Mouse (Mus musculus) erythroblast, embryonic 14.5 days (primary cell): ENCODE data around the gene 1700067K01Rik. TPM values are rescaled to one million over a fixed set of nuclear protein-coding genes. Genes with fewer than 3 reads are reported as not detected.

Experiments
- H3K27me3 ChIP-seq: 2 replicates; pipeline ENCODE4 v1.6.1; 2012; ENCODE audit warnings: inconsistent platforms; ENCODE audit not compliant: control insufficient read depth
- H3K36me3 ChIP-seq: 2 replicates; pipeline ENCODE4 v1.6.1; 2012; ENCODE audit warnings: mild to moderate bottlenecking, inconsistent platforms; ENCODE audit not compliant: control insufficient read depth
- H3K4me1 ChIP-seq: 2 replicates; pipeline ENCODE4 v1.6.1; 2012; ENCODE audit warnings: inconsistent platforms; ENCODE audit not compliant: control insufficient read depth
- H3K4me3 ChIP-seq: replicated peaks from 2 replicates; pipeline ENCODE3; 2012; ENCODE audit warnings: moderate library complexity, mild to moderate bottlenecking, inconsistent platforms
- H3K9me3 ChIP-seq: 2 replicates; pipeline ENCODE4 v1.6.1; 2012; ENCODE audit warnings: low read length, inconsistent platforms, mixed read lengths; ENCODE audit not compliant: control insufficient read depth
- GATA1 ChIP-seq: IDR thresholded peaks from 2 replicates; pipeline ENCODE4 v1.6.1; 2012; ENCODE audit warnings: low read length, inconsistent platforms, mixed read lengths
- TAL1 ChIP-seq: IDR thresholded peaks from 3 replicates; pipeline ENCODE4 v1.6.1; 2012; ENCODE audit warnings: low read length, inconsistent platforms, mixed read lengths
- polyA plus RNA-seq: library from polyadenylated mRNA; stranded (reverse); fragments of >175 nt; gene quantifications from 2 replicates; pipeline ENCODE4 v1.2.3, GENCODE M21; 2012

1700067K01Rik gene
- polyA plus RNA-seq, 1 experiment = 0.71 TPM

DNA sequence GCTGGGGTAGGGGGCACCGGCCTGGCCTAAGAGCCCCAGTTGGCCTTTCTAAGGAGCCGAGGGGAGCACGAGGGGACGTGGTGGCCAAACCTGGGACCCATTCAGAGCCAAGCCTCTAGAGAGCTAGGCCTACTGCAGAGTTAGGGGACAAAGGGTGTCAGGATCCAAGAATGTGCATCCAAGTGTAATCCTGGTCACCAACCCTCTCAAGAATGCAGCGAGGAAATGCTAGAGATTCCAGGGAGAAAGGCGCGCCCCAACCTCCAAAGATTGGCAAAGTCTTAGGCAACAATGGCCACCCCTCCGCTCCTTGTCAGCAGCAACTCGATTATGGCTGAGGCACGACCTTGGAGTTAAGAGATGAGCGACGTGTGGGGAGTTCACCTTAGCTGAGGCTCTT, 20.3 kb downstream of the 1700067K01Rik start:
- TF ChIP-seq TAL1 (no peak), GATA1 (no peak)
- no peak overlapping the region for H3K4me3 ChIP-seq
- H3K27me3 ChIP-seq = peaks cover 58% of the 10 kb centered on the region

DNA sequence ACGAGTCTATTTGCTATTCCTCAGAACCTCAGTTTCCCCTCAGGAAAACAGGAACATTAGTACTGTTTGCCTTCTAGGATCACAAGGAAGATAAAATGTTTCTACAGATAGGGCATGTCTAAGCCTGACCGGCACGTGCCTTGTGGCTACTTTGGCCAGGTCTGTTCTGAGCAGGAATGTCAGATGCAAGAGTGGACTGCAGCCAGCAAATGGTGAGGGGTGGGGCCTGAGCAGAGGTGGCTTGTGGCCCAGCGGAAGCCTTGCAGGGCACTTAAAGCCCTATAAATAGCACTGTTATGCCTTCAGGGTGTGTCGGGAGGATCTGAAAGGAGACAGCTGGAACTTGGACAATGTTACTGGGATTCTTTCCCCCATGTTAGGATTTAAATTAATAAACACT, 21.8 kb downstream of the 1700067K01Rik start:
- Histone ChIP-seq H3K9me3 (no peaks in the 10 kb centered on the region), H3K27me3 (peaks cover 73% of the 10 kb centered on the region)
- TF ChIP-seq TAL1 = no peak
- TF ChIP-seq GATA1 = no peak

More for the DNA sequence above, 20.3 kb downstream of the 1700067K01Rik start:
- H3K36me3 ChIP-seq = no peaks in the 10 kb centered on the region
- H3K9me3 ChIP-seq = no peaks in the 10 kb centered on the region
- peaks cover 9% of the 10 kb centered on the region for H3K4me1 ChIP-seq

DNA sequence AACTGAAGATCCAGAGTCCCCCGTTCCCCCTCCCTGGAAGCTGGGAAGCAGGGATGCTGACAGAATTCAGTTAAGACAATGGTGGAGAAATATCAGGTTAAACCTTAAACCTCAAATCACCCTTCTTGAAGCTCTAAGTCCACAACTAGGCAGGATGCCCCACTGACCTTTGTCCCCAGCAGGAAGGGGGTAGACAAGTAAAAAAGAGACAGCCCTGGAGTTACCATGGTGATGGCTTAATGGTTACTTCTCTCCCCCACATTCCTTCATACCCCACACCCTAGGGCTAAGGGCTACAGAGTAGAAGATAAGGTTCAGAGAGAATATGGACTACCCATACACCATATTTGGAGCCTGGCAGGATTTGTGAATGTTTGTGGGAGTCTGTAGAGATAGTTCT, 22.3 kb downstream of the 1700067K01Rik start:
- Histone ChIP-seq H3K27me3 (peaks cover 79% of the 10 kb centered on the region), H3K4me3 (no peak overlapping the region), H3K36me3 (no peaks in the 10 kb centered on the region), H3K4me1 (peaks cover 9% of the 10 kb centered on the region), H3K9me3 (no peaks in the 10 kb centered on the region)
- TF ChIP-seq TAL1 = no peak
- no peak for TF ChIP-seq GATA1

More for the DNA sequence above, 21.8 kb downstream of the 1700067K01Rik start:
- H3K4me1 ChIP-seq = peaks cover 9% of the 10 kb centered on the region
- H3K4me3 ChIP-seq = no peak overlapping the region
- no peaks in the 10 kb centered on the region for H3K36me3 ChIP-seq

DNA sequence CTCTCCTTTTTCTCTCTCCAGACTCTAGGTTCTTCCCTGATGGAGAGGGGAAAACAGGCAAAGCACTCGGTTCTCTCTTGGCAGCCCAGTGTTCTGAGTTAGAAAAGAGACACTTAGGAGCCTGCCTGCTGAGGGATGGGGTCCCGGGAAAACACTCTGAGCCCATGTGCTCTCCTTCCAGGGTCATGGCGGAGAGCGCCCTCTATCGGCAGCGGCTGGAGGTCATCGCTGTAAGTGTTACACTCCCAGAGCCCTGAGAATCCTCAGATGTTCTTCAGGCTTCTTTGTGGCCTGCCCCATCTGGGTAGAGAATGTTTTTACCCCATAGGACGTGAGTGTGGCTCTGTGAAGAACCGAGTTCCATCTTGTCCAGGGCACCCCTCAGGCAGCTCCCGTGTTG, 22.9 kb downstream of the 1700067K01Rik start:
- peaks cover 9% of the 10 kb centered on the region for H3K4me1 ChIP-seq

DNA sequence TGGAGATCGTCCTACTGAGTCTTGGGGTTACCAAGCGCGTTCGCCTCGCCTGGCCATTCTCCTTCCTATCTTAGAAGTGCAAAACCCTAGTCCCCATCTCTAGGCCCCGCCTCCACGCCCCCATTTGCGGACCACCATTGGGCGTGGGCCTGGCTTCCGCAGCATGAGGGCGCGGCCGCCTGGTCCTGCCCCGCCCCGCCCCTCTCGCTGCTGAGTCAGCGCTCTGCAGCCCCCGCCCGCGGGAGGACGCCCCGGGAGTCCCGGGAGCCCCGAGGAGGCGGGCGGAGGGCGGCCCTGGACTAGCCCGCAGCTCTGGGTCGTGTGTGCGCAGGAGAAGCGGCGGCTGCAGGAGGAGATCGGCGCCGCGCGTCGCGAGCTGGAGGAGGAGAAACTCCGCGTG, 24.6 kb downstream of the 1700067K01Rik start:
- Histone ChIP-seq H3K4me3 (no peak overlapping the region), H3K36me3 (no peaks in the 10 kb centered on the region), H3K9me3 (no peaks in the 10 kb centered on the region), H3K4me1 (peaks cover 9% of the 10 kb centered on the region), H3K27me3 (peaks cover 76% of the 10 kb centered on the region)
- TF ChIP-seq TAL1 = no peak
- TF ChIP-seq GATA1 = no peak

More for the DNA sequence above, 22.9 kb downstream of the 1700067K01Rik start:
- H3K9me3 ChIP-seq = no peaks in the 10 kb centered on the region
- H3K27me3 ChIP-seq = peaks cover 81% of the 10 kb centered on the region
- no peaks in the 10 kb centered on the region for H3K36me3 ChIP-seq
- H3K4me3 ChIP-seq = no peak overlapping the region
- TF ChIP-seq GATA1 = no peak
- no peak for TF ChIP-seq TAL1

DNA sequence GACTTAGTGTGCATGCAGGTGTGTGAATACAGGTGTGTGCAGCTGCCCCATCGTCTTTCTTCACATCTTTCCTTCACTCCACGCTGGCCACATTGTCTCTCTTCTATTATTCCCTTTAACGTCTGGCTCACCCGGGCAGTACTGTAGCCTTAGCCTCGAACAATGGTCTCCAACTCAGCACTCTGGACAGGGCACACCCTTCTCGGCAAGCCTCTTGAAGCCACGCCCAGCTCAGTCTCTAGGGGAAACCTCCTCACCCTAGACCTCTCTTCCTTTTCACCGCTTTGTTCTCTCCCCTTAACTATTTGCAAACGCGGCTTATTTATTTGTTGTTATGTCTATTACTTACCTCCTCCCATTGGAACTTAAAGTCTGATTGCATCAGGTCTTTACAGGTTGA, 26.1 kb downstream of the 1700067K01Rik start:
- Histone ChIP-seq H3K4me1 (peaks cover 9% of the 10 kb centered on the region), H3K36me3 (no peaks in the 10 kb centered on the region), H3K9me3 (no peaks in the 10 kb centered on the region), H3K27me3 (peaks cover 60% of the 10 kb centered on the region), H3K4me3 (no peak overlapping the region)
- TF ChIP-seq GATA1 = no peak

DNA sequence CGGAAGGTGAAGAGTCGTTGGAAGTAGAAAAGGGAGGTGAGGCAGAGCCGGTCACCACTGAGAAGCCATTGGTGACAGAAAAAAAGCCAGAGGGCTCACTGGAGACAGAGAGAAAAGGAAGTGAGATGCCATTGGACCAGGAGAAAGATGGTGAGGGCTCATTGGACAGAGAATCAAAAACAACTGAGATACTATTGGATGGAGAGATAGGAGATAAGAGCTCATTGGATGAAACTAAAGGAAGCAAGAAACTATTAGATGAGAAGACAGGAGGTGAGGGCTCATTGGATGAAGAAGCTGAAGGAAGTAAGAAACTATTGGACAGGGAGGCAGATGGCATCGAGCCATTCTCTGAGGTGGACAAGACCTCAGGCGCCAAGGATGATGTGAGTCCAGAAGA, 28.0 kb downstream of the 1700067K01Rik start:
- H3K4me3 ChIP-seq = no peak overlapping the region
- H3K9me3 ChIP-seq = no peaks in the 10 kb centered on the region
- no peak for TF ChIP-seq GATA1
- TF ChIP-seq TAL1 = no peak
- peaks cover 45% of the 10 kb centered on the region for H3K27me3 ChIP-seq
- peaks cover 9% of the 10 kb centered on the region for H3K4me1 ChIP-seq
- no peaks in the 10 kb centered on the region for H3K36me3 ChIP-seq

DNA sequence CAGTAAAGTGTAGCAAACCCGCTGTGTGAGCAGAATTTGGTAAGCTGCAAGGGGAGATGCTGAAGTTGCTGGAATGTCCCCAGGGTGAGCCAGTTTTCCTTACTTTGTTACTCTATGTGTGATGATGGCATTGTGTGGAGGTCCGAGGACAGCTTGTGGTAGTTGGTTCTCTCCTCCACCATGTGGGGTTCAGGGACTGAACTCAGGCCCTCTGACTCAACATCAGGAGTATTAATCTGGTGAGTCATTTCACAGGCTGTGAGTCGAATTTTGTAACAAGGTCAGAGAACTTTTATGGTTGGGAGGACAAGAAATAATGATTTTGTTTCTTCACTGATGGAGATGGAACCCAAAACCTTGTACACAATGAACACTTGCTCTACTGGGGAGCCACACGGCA, 31.5 kb downstream of the 1700067K01Rik start:
- no peaks in the 10 kb centered on the region for H3K4me1 ChIP-seq
- H3K9me3 ChIP-seq = no peaks in the 10 kb centered on the region
- H3K27me3 ChIP-seq = peaks cover 12% of the 10 kb centered on the region
- H3K36me3 ChIP-seq = no peaks in the 10 kb centered on the region
- no peak for TF ChIP-seq GATA1
- no peak for TF ChIP-seq TAL1
- no peak overlapping the region for H3K4me3 ChIP-seq

DNA sequence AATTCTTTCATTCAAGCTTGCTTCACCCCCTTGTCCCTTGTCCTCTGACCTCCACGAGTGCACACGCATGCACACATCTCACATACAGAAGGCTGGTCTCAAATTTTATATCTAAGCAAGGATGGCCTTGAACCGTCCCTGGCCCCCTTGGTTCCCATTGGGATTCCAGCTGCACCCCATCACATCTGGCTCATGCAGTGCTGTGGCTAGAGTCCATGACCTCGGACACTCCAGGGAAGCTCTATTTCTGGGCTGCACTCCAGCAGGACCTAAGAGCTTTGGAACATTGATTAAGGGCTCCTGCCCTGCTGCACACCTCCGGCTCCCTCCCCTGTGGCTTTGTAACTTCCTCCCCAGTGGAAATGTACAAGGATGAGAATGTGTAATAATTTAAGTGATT, 36.7 kb downstream of the 1700067K01Rik start:
- Histone ChIP-seq H3K9me3 (no peaks in the 10 kb centered on the region), H3K4me3 (no peak overlapping the region), H3K27me3 (peaks cover 20% of the 10 kb centered on the region), H3K4me1 (peaks cover 4% of the 10 kb centered on the region), H3K36me3 (no peaks in the 10 kb centered on the region)
- TF ChIP-seq TAL1 (no peak), GATA1 (no peak)

DNA sequence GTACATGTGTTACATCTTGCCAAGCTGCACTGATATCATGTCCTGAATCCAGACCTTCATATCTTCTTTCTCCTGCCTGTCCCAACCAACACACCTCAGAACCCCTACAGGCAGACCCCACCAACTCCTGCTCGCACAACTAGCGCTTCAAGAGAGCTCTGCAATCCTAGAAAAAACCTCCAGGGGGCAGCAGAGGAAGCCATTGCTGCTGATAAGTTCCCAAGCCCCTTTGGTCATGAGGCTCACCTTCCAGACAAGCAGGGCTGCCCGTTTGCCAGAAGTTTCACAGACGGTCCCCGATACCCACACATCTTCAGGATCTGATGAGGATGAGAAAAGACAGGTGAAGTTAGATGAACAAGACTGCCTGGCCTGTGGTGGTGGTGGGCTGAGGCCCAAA, 37.7 kb downstream of the 1700067K01Rik start:
- peaks cover 30% of the 10 kb centered on the region for H3K27me3 ChIP-seq
- TF ChIP-seq GATA1 (no peak), TAL1 (no peak)
- no peak overlapping the region for H3K4me3 ChIP-seq
- H3K4me1 ChIP-seq = peaks cover 4% of the 10 kb centered on the region
- no peaks in the 10 kb centered on the region for H3K9me3 ChIP-seq
- no peaks in the 10 kb centered on the region for H3K36me3 ChIP-seq
